Mouse (Mus musculus): ENCODE data around the gene Agrn.
"Not testable (repeated sequence)": the region's sequence is repeated elsewhere in the genome, so short reads cannot be mapped to it uniquely, and the experiment has no call there.

The Agrn gene

GRCm38 (mm10) chr4:156200623-156201475 is 3.6 kb upstream of the Agrn start, which contains the start of gene Isg15:
Gene Isg15 (minus strand): TSS chr4:156200818.
- DNase-seq, result no peak

DNA sequence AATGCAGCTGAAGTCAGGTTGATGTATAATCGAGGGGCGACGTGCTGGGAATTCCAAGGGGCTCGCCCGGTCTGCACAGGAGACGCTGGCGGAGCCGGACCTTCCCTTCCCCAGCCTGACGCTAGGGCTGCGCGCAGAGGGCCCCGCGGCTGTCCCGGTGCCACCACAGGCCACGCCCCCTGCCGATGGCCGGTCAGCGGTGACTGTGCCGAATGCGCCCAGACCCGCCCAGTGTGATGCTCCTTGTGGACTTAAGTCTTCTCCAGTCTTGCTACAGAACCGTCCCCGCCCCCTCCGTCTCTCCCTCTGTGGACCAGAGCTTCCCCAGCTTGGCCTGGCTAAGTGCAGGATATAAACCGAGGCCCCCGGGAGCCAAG is 529 bp upstream of the Agrn start:
- DNase-seq, result peak; percentile 86

DNA sequence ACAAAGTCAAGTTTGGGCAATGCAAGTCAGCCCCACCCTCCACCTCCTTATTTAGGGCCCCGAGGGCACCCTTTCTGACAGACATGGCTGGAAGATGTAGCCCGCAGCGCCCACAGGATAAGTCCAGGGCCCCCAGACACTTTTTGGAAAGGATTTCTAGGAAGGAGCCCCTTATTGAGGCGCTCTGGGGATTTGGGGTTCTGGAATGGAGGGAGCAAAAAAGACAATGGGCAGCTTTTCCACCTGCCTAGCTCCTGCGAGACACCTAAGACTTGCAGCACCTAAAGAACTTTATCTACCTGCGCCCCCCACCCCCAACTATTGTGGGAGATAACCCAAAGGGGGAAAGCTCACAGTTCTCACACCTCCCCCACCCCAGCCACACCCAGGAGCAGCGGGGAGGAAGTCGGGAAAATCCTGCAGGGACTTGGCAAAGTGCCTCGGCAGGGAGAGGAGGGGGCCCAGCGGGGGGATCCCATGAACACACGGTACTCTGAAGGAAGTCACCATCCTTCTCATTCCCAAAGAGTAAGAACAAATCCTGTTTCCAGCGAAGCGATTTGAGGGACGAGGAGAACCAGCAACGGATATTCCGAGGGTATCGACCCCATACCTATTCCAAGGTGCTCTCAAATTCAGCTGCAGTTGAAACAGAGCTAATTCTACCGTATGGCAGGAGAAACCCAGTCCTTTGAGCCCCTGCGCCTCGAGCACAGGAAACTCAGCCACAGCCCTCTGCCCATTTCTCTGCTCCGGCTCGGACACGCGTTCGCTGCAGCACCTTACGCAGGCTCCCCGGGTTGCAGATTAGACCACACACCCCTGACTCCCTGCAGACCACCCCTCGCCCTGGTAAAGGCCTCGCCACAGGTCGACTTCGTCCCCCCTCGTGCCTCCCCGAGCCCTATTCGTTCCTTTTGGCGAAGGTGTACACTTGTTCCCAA is 1.1 kb downstream of the Agrn start:
- peak; percentile 56 for DNase-seq

DNA sequence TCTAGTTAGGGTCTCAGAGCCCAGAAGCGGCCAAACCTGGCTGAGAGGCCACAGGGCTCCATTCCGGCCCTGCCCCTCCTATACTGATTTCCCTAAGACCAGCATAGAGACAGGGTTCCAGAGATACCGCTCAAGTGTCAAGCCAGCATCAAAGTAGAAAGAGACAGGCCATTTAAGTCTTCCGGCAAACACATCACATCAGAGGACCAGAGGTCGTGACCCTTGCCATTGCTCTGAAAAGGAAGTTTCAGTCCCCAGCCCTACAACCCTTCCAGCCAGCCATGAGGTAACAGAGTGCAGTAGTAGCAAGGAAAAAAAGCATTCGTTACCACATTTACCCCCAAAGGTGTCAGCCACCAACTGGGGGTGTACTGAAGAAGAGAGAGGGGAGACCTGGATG is 2.9 kb downstream of the Agrn start:
- DNase-seq, result no peak

- no peak for DNase-seq
Observed at GRCm38 (mm10) chr4:156193906-156194305, 3.4 kb downstream of the Agrn start.

DNA sequence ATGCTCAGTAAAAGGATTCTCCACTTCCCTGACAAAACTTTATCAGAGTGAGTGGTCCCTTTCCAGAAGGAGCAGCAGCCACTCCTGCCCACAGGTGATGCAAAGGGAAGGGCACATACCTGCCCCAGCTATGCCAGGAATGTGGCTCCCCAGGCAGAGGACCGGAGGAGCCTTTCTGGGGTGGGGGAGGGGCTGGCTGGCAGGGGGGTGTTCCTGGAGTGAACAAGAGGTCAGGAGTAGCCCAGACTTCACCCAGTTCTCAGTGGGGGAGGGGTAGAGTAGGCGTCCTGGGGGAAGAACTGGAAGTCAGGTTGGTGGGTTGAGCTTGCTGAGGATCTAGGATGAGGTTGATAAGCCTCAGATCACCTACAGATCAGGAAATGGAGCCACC is 4.1 kb downstream of the Agrn start:
- no peak for DNase-seq

DNA sequence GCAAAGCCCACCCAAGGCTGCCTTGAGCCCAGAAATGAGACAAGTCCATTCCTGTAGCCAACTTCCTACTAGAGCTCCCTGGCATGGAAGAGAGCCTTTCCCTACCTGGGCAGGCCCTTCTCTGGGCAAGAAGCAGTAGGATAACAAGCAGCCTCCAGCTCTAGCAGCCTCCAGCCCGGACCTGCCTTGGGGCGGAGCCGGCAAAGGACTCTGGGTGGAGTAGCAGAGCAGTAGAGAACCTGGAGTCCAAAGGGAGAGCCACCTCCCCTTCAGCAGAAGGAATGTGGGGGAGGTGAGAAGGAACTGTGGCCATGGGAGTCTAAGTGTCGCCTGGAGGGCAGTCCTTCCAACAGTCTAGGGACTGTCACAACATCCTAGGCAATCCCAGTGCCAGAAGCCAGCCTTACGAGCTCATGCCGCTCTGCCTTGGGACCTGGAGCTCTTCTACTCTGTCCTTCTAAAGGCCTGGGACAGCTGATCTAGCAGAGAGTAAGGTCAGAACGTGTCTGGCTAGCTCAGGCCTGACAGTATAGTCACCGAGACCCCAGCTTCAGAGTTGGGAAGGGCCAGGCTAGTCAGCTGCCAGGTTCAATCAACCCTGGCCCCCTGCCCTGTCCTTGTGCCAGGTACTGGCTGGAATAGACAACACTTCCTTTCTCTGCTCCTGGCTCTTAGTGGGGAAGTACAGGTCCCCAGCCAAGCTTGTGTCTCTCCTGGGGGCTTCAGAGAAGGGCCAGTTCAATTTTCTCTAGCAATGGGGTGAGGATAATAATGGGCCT is 4.7 kb downstream of the Agrn start:
- DNase-seq, result no peak

DNA sequence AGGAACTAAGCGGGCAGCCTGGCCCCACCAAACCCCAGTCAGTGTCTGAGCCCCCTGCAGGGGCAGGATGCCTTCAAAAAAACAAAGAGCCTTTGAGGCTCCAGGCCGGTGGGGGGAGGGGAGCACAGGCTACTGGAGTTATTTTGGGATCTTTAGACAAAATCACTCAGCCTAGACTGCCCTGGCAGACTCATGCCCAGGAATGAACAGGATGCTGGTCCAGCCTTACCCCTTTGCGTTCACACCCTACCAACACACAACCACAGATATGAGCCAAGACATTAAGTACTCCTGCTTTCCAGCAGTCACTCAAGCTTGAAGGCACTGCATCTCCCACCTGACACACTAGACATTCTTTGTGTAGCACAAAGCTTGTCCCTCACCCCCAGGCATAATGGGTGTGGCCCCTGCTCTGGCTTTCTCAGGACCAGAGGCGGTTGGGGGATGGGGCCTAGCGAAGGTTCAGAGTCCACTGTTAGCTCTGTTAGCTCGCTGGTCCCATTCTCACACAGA is 8.4 kb downstream of the Agrn start:
- no peak for DNase-seq

GRCm38 (mm10) chr4:156188162-156188810 is 9.0 kb downstream of the Agrn start:
- no peak for DNase-seq

DNA sequence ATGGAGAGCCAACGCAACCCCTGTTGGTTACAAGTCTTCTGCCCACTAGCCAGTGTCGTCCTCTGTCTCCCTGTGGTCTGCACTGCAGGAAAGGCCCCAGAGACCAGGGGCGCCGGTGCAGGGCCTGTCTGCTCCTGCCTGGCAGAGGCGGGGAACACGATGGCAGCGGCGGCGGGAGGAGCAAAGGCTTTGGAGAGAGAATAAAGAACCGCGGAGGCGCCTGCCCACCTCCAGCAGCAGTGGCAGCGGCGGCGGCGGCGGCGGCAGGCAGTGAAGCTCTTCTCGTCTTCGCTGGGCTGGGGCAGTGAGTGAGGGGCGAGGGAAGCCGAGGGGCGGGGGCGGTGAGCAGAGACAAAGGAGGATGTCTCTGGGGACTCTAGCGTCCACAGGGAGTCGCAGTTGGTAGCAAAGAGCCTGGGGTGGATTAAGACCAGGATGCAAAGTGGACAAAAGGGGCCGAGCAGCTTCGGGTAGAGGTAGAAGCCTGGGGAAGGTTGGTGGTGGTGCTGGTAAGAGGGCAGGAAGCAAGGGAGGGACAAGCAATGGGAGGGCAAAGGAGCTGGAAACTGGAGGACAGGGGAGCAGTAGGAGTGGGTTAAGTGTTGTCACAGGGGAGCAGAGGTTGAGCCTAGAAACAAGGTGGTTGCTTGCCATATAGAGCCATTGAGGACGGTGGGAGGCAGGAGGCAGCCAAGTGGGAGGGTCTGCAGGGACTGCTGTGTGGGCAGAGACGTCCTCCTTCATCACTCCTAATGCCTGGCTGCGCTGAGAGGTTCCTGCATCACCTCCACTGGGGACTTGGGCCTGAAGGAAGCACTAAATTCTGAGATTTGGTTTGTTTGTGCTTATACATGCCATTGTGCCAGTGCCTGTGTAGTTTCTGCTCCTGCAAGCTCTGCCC is 11.1 kb downstream of the Agrn start:
- DNase-seq, result no peak

DNA sequence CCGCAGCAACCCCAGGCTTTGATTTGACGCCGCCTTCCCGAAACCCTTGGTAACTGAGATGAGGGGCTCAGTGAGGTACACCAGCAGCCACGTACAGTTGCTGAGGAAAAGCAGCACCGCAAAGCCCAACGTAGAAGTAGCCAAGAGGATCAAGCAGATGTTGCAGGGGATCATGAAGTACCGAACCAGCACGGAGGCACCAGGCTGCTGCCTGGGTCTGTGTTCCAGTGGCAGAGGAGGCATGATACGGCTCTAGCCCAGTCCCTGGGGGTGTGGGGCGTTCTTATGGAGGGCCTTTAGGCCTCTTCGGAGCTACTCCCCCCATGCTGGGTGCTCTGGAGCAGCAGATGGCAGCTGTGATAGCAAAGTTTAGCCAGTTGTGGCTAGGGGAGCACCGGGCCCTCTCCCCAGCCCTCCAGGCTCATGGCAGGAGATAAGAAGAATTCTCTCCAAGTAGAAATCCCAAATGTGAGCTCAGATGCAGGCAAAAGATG is 11.8 kb downstream of the Agrn start:
- no peak for DNase-seq

GRCm38 (mm10) chr4:156184291-156184954 is 12.9 kb downstream of the Agrn start:
- DNase-seq, result no peak

DNA sequence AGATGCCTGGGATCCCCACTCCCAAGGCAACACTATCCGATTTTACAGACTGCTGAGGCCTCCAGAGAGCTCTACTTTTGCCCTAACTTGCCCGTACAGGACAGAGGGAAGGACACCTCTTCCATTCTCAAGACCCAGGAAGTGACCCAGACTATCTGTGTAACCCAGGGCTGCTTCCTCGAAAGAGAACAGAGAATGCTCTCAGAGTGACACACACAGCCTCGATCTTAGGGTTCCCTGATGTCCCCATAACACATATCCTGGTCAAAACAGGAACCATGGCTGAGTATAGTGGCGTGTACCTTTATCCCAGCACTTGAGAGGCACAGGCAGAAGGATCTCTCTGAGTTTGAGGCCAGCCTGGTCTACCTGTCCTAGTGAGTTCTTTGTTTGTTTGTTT is 13.5 kb downstream of the Agrn start:
- DNase-seq, result no peak

DNA sequence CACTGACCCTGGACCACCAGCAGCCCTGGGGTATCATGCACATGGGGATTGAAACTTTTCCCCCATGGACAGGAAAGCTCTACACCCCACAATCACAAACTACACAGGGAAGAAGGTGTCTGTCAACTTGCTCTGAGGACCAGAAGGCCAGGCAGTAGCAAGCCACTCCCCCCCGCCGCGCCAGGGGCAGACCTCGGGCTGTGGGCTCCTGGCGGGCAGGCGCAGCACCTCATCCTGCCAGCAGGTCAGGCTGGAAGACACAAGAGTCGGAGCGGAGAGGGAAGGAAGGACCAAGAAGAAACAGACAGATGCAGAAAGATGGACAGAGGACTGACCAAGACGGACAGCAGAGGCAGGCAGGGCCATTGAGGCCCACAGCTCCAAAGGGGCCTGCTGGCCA is 19.7 kb downstream of the Agrn start:
- DNase-seq, result no peak

DNA sequence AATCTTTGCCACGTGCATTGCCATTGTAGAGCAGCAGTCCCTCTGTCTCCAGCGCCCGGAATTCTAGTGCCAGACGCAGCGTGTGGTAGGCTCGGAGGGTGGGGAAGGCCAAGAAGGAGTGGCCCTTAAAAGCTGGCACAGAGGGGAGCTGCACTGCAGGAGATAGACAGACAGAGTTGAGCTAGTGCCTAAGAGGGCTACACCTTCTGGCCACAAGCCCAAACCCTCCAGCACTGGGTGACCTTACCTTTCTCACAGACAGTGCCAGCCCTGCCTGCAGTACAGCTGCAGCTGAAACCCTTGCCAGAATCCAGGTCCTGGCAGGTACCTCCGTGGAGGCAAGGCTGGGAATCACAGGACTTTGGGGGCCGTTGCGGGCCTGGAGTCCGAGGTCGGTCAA is 25.5 kb downstream of the Agrn start:
- DNase-seq, result no peak

- no peak for DNase-seq
Observed at GRCm38 (mm10) chr4:156169129-156169528, 28.2 kb downstream of the Agrn start.

GRCm38 (mm10) chr4:156168611-156169010 is 28.7 kb downstream of the Agrn start:
- DNase-seq, result no peak

- DNase-seq, result no peak
Observed at GRCm38 (mm10) chr4:156166477-156166876, 30.8 kb downstream of the Agrn start.

DNA sequence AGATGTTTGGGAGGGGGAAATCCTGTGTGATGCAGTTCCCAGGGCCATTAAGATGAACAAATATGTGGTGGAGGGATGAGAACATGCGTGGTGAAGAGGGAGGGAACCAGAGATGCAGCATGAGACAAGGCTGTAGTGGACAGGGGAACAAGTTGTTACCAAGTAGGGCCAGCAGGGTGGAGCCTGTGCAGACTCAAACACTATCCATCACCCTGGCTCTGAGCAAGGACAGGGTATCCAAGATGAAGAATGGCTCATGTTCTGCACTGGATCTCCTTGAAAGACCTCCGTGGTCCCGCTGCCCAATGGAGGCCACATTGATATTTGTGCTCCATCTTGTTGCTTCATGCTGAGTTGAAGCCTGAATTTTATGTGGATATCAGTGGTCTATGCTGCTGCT is 42.5 kb downstream of the Agrn start:
- DNase-seq, result no peak

DNA sequence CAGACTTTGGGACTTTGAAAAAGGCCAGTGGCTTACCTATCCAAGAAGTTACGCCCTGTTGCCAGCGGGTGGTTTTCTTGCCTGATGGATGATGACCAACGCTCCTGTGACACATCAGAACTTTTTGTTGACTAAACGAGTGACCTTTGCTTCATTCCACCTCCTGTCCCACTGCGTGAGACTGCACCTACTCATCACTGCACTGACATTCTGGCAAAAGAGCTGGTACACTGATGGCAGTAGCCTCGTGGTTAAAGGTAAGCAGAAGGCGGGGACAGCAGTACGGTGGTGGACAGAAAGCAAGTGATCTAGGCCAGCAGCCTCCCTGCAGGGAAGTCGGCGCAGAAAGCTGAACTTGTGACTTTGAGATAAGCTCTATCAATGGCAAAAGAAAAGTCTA is 46.4 kb downstream of the Agrn start:
- not testable (repeated sequence) for DNase-seq
